Mouse (Mus musculus) hematopoietic multipotent progenitor cell, adult 10-12 weeks (in vitro differentiated cells): Measurements from ENCODE around the gene Adam26b. TPM values are rescaled to one million over a fixed set of nuclear protein-coding genes. Genes with fewer than 3 reads are reported as not detected.

Experiments used
- polyA plus RNA-seq: library from polyadenylated mRNA; stranded (reverse); fragments of >175 nt; gene quantifications from 2 replicates; pipeline ENCODE4 v1.2.3, GENCODE M21; 2012; ENCODE audit warnings: low replicate concordance

Gene Adam26b
- polyA plus RNA-seq = not detected in 2 replicates

GRCm38 (mm10) chr8:43528006-43528405 lies at the start of gene Adam26b:
Adam26b (minus strand) TSS chr8:43528106.

GRCm38 (mm10) chr8:43576607-43577006 lies 48.7 kb upstream of the Adam26b start, which contains the start of gene Adam26a:
Adam26a (minus strand) TSS chr8:43576707.

Other genes starting within 250 kb of the Adam26b start
- gene Zfp42, start 221.1 kb downstream of the Adam26b start, polyA plus RNA-seq = not detected in 2 replicates
- not detected in 2 replicates for gene Adam26a, start 48.6 kb upstream of the Adam26b start, polyA plus RNA-seq
- gene Gm5346, start 99.2 kb upstream of the Adam26b start, polyA plus RNA-seq = not detected in 2 replicates
- not detected in 2 replicates for gene Adam34, start 181.9 kb upstream of the Adam26b start, polyA plus RNA-seq